Mouse (Mus musculus) brain, embryonic 14.5 days (tissue): ENCODE measurements around the gene Ifitm1.

Source experiments
- CTCF ChIP-seq: fragments of 200-500 bp; IDR thresholded peaks from 2 replicates; pipeline ENCODE4 v1.5.1; 2012; ENCODE audit warnings: inconsistent platforms, mild to moderate bottlenecking, moderate library complexity, borderline replicate concordance; ENCODE audit not compliant: insufficient read depth, insufficient read length; ENCODE audit errors: extremely low read depth
- POLR2A ChIP-seq: fragments of 200-500 bp; IDR thresholded peaks from 2 replicates; pipeline ENCODE4 v1.6.1; 2012; ENCODE audit warnings: mild to moderate bottlenecking, inconsistent platforms, borderline replicate concordance; ENCODE audit not compliant: poor library complexity, insufficient read depth, insufficient read length, severe bottlenecking; ENCODE audit errors: extremely low read depth

DNA sequence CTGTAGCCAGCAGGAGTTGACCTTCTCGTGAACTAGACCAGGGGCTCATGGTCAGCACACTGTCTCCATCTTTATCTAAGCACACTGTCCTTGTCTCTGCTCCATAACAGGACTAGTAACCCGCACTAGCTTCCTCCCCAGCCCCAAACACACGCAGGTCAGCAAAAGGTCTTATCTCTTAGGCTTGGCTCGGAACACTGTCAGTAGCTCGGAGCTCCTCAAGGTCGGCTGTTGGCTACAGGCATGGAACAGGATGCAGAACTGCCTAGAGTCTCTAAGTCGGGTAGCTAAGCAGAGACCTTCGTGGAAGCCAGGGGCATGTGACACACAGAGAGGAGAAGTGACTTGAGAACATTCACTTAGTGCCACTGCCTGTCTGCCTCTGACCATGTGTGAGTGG lies 18.9 kb upstream of the Ifitm1 start:
- TF ChIP-seq POLR2A (no peak), CTCF (no peak)
